Mouse (Mus musculus) heart, postnatal 25 days (tissue): ENCODE measurements at regions not wholly inside any gene's neighbourhood (a gene's known extent, or its start where the extent isn't known, plus 50 kb on each side); places are given as distances from the start of the nearest gene placed in this dataset.
"Not testable (repeated sequence)": the region's sequence is repeated elsewhere in the genome, so short reads cannot be mapped to it uniquely, and the experiment has no call there.

Experiments
- DNase-seq: peaks from one replicate; pipeline ENCODE4 v3.0.0; 2022; ENCODE audit warnings: low spot score
- intact Hi-C: fragments of 180-260 bp; cut with DNase I; formaldehyde crosslinking; loops from one replicate; pipeline ENCODE4 v1.15.1; 2025

- no peak for DNase-seq
- intact Hi-C loops, result no loop called here
Observed at GRCm38 (mm10) chr12:113241373-113242193, 55.9 kb downstream of the Tmem121 start.

GRCm38 (mm10) chr12:113242194-113242510, 56.4 kb downstream of the Tmem121 start:
- intact Hi-C loops, result no loop called here
- no peak for DNase-seq

- intact Hi-C loops, result no loop called here
Observed at GRCm38 (mm10) chr12:113244685-113245084, 59.0 kb downstream of the Tmem121 start.

GRCm38 (mm10) chr12:113253446-113254424, 68.0 kb downstream of the Tmem121 start:
- DNase-seq, intact Hi-C loops: not testable (repeated sequence)

More at GRCm38 (mm10) chr12:113244685-113245084, 59.0 kb downstream of the Tmem121 start:
- DNase-seq, result no peak

- DNase-seq, result no peak
- intact Hi-C loops, result no loop called here
Observed at GRCm38 (mm10) chr12:113255331-113255730, 69.6 kb downstream of the Tmem121 start.

- intact Hi-C loops, result no loop called here
- DNase-seq, result no peak
Observed at GRCm38 (mm10) chr12:113256628-113257027, 70.9 kb downstream of the Tmem121 start.

GRCm38 (mm10) chr12:113257243-113257642, 71.5 kb downstream of the Tmem121 start:
- intact Hi-C loops, result no loop called here

GRCm38 (mm10) chr12:113259476-113259875, 73.7 kb downstream of the Tmem121 start:
- DNase-seq, result no peak
- intact Hi-C loops, result no loop called here

More at GRCm38 (mm10) chr12:113257243-113257642, 71.5 kb downstream of the Tmem121 start:
- no peak for DNase-seq

- intact Hi-C loops, result no loop called here
- no peak for DNase-seq
Observed at GRCm38 (mm10) chr12:113260304-113260703, 74.6 kb downstream of the Tmem121 start.

GRCm38 (mm10) chr12:113275934-113276333, 90.2 kb downstream of the Tmem121 start:
- DNase-seq, result no peak
- intact Hi-C loops, result no loop called here

- intact Hi-C loops, result no loop called here
- DNase-seq, result no peak
Observed at GRCm38 (mm10) chr12:113276355-113276942, 90.7 kb downstream of the Tmem121 start.

- intact Hi-C loops, result no loop called here
- DNase-seq, result no peak
Observed at GRCm38 (mm10) chr12:113277741-113278140, 92.0 kb downstream of the Tmem121 start.

GRCm38 (mm10) chr12:113292029-113292809, 106.5 kb downstream of the Tmem121 start:
- intact Hi-C loops, result no loop called here
- no peak for DNase-seq

GRCm38 (mm10) chr12:113295924-113296323, 110.2 kb downstream of the Tmem121 start:
- intact Hi-C loops, result no loop called here
- no peak for DNase-seq

GRCm38 (mm10) chr12:113305973-113306372, 120.2 kb downstream of the Tmem121 start:
- DNase-seq, result no peak
- intact Hi-C loops, result loop anchor here (1.0 kb wide), 1 partner anchor 20 kb away; no protein-coding TSS in a partner anchor

- intact Hi-C loops, result no loop called here
- DNase-seq, result no peak
Observed at GRCm38 (mm10) chr12:113313319-113313718, 127.6 kb downstream of the Tmem121 start.

GRCm38 (mm10) chr12:113314624-113315023, 128.9 kb downstream of the Tmem121 start:
- intact Hi-C loops, result no loop called here
- DNase-seq, result no peak

GRCm38 (mm10) chr12:113321086-113321485, 135.4 kb downstream of the Tmem121 start:
- DNase-seq, result no peak
- intact Hi-C loops, result no loop called here

- intact Hi-C loops, result no loop called here
- DNase-seq, result no peak
Observed at GRCm38 (mm10) chr12:113322173-113322572, 136.4 kb downstream of the Tmem121 start.

GRCm38 (mm10) chr12:113327851-113328250, 142.1 kb downstream of the Tmem121 start:
- intact Hi-C loops, result no loop called here
- DNase-seq, result no peak
